Mouse (Mus musculus) brain, embryonic 14.5 days (tissue): Measurements from ENCODE around the gene Cxcr3.

Experiments used
- CTCF ChIP-seq: fragments of 200-500 bp; IDR thresholded peaks from 2 replicates; pipeline ENCODE4 v1.5.1; 2012; ENCODE audit warnings: inconsistent platforms, mild to moderate bottlenecking, moderate library complexity, borderline replicate concordance; ENCODE audit not compliant: insufficient read depth, insufficient read length; ENCODE audit errors: extremely low read depth
- POLR2A ChIP-seq: fragments of 200-500 bp; IDR thresholded peaks from 2 replicates; pipeline ENCODE4 v1.6.1; 2012; ENCODE audit warnings: mild to moderate bottlenecking, inconsistent platforms, borderline replicate concordance; ENCODE audit not compliant: poor library complexity, insufficient read depth, insufficient read length, severe bottlenecking; ENCODE audit errors: extremely low read depth

GRCm38 (mm10) chrX:101741064-101741433, 7.0 kb upstream of the Cxcr3 start:
- TF ChIP-seq CTCF (no peak), POLR2A (no peak)
